Mouse (Mus musculus) embryonic facial prominence, embryonic 11.5 days (tissue): Measurements from ENCODE around the gene Il12rb1. TPM values are rescaled to one million over a fixed set of nuclear protein-coding genes. Genes with fewer than 3 reads are reported as not detected.
A peak's percentile ranks its signal among the peaks of the same experiment; 100 is the strongest.
"Not testable (repeated sequence)": the region's sequence is repeated elsewhere in the genome, so short reads cannot be mapped to it uniquely, and the experiment has no call there.

Experiments used
- ATAC-seq: fragments of 200-750 bp; cut with Nextera tagmentation; replicated peaks from 2 replicates; pipeline ENCODE4 v1.8.0; 2017; ENCODE audit warnings: low read depth; ENCODE audit not compliant: insufficient number of reproducible peaks, low FRiP score, low TSS enrichment
- DNase-seq: peaks from one replicate; pipeline ENCODE4 v3.0.0-alpha.2; 2015; ENCODE audit warnings: low spot score
- H3K27ac ChIP-seq: fragments of 300-500 bp; sonication (generic); replicated peaks from 2 replicates; pipeline ENCODE4 v1.5.1; 2014; ENCODE audit warnings: mild to moderate bottlenecking, low read depth, low read length, control low read depth
- H3K27me3 ChIP-seq: fragments of 300-500 bp; sonication (generic); 2 replicates; pipeline ENCODE4 v1.6.1; 2014; ENCODE audit warnings: mild to moderate bottlenecking, low read length, moderate library complexity, mixed read lengths; ENCODE audit not compliant: control insufficient read depth, insufficient read depth
- H3K36me3 ChIP-seq: fragments of 300-500 bp; sonication (generic); replicated peaks from 2 replicates; pipeline ENCODE4 v1.6.1; 2014; ENCODE audit warnings: low read depth, mild to moderate bottlenecking, low read length, moderate library complexity, mixed read lengths; ENCODE audit not compliant: control insufficient read depth, insufficient read depth
- H3K4me1 ChIP-seq: fragments of 300-500 bp; sonication (generic); 2 replicates; pipeline ENCODE4 v1.6.1; 2014; ENCODE audit warnings: low read length, mixed read lengths; ENCODE audit not compliant: control insufficient read depth, insufficient read depth
- H3K4me2 ChIP-seq: fragments of 300-500 bp; sonication (generic); 2 replicates; pipeline ENCODE4 v1.6.1; 2014; ENCODE audit warnings: low read depth, mild to moderate bottlenecking, control low read depth, low read length, moderate library complexity
- H3K4me3 ChIP-seq: fragments of 300-500 bp; sonication (generic); 2 replicates; pipeline ENCODE4 v1.5.1; 2014; ENCODE audit warnings: low read depth, low read length, control low read depth
- H3K9ac ChIP-seq: fragments of 300-500 bp; sonication (generic); replicated peaks from 2 replicates; pipeline ENCODE4 v1.6.1; 2014; ENCODE audit warnings: mild to moderate bottlenecking, control low read depth, low read length
- H3K9me3 ChIP-seq: fragments of 300-500 bp; sonication (generic); replicated peaks from 2 replicates; pipeline ENCODE4 v1.6.1; 2016; ENCODE audit warnings: mild to moderate bottlenecking, low read length, inconsistent platforms, mixed read lengths; ENCODE audit not compliant: control insufficient read depth
- WGBS: fragments of 180-500 bp; shearing (Covaris S2); extraction: QIAGEN DNeasy Blood & Tissue Kit; methylation state at CpG from one replicate; pipeline ENCODE4 v1.1.7; 2014; 5-methylcytosine and 5-hydroxymethylcytosine counted together
- polyA plus RNA-seq: library from polyadenylated mRNA; unstranded; fragments of >200 nt; fragmentation: Nextera tagmentation; extraction: Ambion mirVana; gene quantifications from 2 replicates; pipeline ENCODE4 v1.2.1, GENCODE M21; 2014

Il12rb1 gene
- polyA plus RNA-seq, 1 experiment from 2014 or later = 0.10 TPM

DNA sequence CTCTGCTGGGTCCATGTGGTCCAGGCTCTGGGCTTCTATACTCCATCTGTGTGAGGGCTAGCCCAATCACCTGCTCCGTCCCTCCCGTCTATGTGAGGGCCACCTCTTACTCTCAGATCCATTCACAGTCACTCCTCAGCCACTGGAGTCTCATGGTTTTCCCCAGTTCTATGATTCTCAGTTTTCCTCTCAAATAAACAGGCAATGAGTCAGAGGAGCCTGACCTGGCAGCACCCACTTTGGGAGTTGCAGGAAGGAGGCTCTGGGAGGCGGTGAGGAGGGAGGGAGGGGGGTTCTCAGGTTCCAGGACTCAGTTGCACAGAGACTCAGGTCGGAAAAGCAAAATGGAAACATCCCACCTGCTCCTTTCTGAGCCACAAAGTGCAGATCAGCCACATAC lies 4.6 kb downstream of the Il12rb1 start:
- DNase-seq (no peak), ATAC-seq (no peak)
- H3K27ac ChIP-seq = no peak overlapping the region
- no peaks in the 10 kb centered on the region; the same call in 1 of the 2 replicates for H3K4me1 ChIP-seq
- H3K9ac ChIP-seq = no peak overlapping the region
- H3K36me3 ChIP-seq = no peaks in the 10 kb centered on the region
- WGBS = 56% methylated on average over 4 of the region's 4 CpGs
- H3K27me3 ChIP-seq = peaks cover 12% of the 10 kb centered on the region
- H3K4me2 ChIP-seq = no peak overlapping the region
- no peaks in the 10 kb centered on the region for H3K9me3 ChIP-seq
- no peak overlapping the region for H3K4me3 ChIP-seq

GRCm38 (mm10) chr8:70816679-70817078 lies 8.4 kb downstream of the Il12rb1 start:
- Histone ChIP-seq H3K27ac (no peak overlapping the region), H3K4me1 (no peaks in the 10 kb centered on the region; the same call in 1 of the 2 replicates), H3K9me3 (no peaks in the 10 kb centered on the region), H3K4me3 (no peak overlapping the region), H3K27me3 (peaks cover 12% of the 10 kb centered on the region), H3K36me3 (no peaks in the 10 kb centered on the region), H3K9ac (no peak overlapping the region), H3K4me2 (peak overlapping the region; percentile 1)
- 7% methylated on average over 28 of the region's 30 CpGs for WGBS
- DNase-seq (no peak), ATAC-seq (no peak)

DNA sequence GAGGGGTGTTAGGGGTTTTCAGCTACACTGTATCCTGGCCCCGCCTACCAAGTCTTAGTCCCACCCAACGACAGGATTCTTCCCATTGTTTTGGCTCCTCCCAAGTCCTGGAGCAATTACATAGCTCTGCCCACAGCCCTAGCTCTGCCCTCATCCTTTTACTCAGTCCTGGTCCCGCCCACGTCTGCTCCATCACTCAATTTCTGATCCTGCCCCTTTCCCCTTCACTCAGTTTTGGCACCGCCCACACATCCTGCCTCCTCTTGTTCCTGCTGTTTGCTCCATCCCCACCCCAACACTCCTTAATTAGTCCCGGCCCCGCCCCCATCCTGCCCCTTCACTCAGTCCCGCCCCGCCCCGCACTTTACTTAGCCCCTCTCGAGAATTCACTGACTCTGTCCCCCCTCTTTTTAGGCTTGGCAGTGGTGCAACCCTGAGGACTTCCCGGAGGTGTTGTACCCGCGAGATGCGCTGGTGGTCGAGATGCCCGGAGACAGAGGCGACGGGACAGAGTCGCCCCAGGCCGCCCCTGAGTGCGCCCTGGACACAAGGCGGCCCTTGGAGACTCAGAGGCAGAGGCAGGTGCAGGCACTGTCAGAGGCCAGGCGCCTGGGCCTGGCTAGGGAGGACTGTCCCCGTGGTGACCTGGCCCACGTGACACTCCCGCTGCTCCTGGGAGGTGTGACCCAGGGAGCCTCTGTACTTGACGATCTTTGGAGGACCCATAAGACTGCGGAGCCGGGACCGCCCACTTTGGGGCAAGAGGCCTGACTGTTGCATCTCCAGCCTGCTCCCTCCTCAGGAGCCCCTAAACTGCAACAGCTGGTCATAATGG lies 12.1 kb downstream of the Il12rb1 start:
- H3K27ac ChIP-seq = no peak overlapping the region
- H3K9ac ChIP-seq = no peak overlapping the region
- peak; percentile 78 for DNase-seq
- H3K4me3 ChIP-seq = no peak overlapping the region
- WGBS = 2% methylated on average over 31 of the region's 31 CpGs
- peaks cover 12% of the 10 kb centered on the region for H3K27me3 ChIP-seq
- no peaks in the 10 kb centered on the region for H3K9me3 ChIP-seq
- peak; percentile 67 for ATAC-seq
- H3K36me3 ChIP-seq = no peaks in the 10 kb centered on the region
- H3K4me2 ChIP-seq = peak overlapping the region; percentile 15; the same call in 1 of the 2 replicates
- no peaks in the 10 kb centered on the region; the same call in 1 of the 2 replicates for H3K4me1 ChIP-seq

GRCm38 (mm10) chr8:70821399-70821962 lies 13.2 kb downstream of the Il12rb1 start:
- Histone ChIP-seq H3K9ac (no peak overlapping the region; the same call in 1 of the 2 replicates), H3K27ac (no peak overlapping the region), H3K4me3 (no peak overlapping the region), H3K4me2 (no peak overlapping the region), H3K27me3 (peaks cover 9% of the 10 kb centered on the region), H3K4me1 (no peaks in the 10 kb centered on the region; the same call in 1 of the 2 replicates), H3K9me3 (no peaks in the 10 kb centered on the region), H3K36me3 (no peaks in the 10 kb centered on the region)
- ATAC-seq (no peak; the same call in 1 of the 2 replicates), DNase-seq (peak; percentile 91)
- 15% methylated on average over 29 of the region's 30 CpGs for WGBS

GRCm38 (mm10) chr8:70821992-70822391 lies 13.7 kb downstream of the Il12rb1 start:
- H3K27me3 ChIP-seq = peaks cover 4% of the 10 kb centered on the region
- no peak overlapping the region for H3K4me2 ChIP-seq
- H3K36me3 ChIP-seq = no peaks in the 10 kb centered on the region
- H3K4me1 ChIP-seq = no peaks in the 10 kb centered on the region
- H3K9ac ChIP-seq = no peak overlapping the region; the same call in 1 of the 2 replicates
- DNase-seq (no peak), ATAC-seq (no peak)
- WGBS = 43% methylated on average over 11 of the region's 11 CpGs
- H3K9me3 ChIP-seq = no peaks in the 10 kb centered on the region
- H3K27ac ChIP-seq = no peak overlapping the region
- H3K4me3 ChIP-seq = no peak overlapping the region

- not testable (repeated sequence) for ATAC-seq
Observed at GRCm38 (mm10) chr8:70822594-70822993, 14.3 kb downstream of the Il12rb1 start.

DNA sequence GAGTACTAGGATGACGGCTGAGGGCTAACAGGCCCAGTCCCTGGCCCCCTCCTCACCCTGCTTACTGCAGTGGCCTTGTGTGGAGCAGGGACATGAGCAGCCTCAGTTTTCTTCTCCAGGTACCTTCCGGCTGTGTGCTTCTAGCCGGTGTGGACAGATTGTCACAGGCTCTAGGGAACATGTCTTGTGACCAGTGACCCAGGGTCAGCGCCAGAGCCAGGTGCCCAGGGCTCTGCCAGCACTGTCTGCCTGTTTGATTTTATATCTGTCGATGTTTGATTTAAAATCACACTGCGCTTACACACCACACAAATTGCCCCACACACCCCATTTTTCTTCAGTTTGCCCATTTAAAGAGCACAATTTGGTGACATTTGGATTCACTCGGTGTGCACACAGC lies 15.6 kb downstream of the Il12rb1 start:
- WGBS = 82% methylated on average over 7 of the region's 7 CpGs

More at GRCm38 (mm10) chr8:70822594-70822993, 14.3 kb downstream of the Il12rb1 start:
- H3K27ac ChIP-seq, H3K4me2 ChIP-seq, H3K4me3 ChIP-seq, H3K4me1 ChIP-seq, H3K27me3 ChIP-seq, H3K9ac ChIP-seq, H3K9me3 ChIP-seq, DNase-seq, H3K36me3 ChIP-seq: not testable (repeated sequence)
- 91% methylated on average over 3 of the region's 3 CpGs for WGBS

DNA sequence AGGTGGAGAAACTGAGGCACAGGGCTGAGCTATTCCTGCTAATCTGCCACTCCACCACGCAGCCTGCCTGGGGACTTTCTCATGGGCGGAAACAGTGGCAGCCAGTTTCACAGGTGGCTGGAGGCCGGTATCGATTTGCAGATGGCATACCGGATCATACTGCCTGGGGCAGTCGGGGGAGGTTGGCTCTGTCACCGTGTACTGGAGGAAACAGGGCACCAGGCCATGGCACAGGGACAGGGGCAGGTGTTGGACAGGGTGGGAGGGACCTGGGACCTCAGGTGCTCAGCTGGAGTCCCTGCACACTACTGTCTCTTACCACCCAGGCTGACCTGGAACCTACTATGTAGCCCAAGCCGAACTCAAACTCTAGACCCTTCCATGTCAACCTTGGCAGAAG lies 17.6 kb downstream of the Il12rb1 start:
- DNase-seq (no peak), ATAC-seq (no peak)
- 79% methylated on average over 8 of the region's 8 CpGs for WGBS
- no peak overlapping the region for H3K4me3 ChIP-seq
- H3K27me3 ChIP-seq = no peaks in the 10 kb centered on the region; the same call in 1 of the 2 replicates
- H3K4me1 ChIP-seq = no peaks in the 10 kb centered on the region
- no peak overlapping the region for H3K4me2 ChIP-seq
- H3K9ac ChIP-seq = no peak overlapping the region
- no peak overlapping the region for H3K27ac ChIP-seq
- H3K9me3 ChIP-seq = no peaks in the 10 kb centered on the region
- no peaks in the 10 kb centered on the region for H3K36me3 ChIP-seq

More for the DNA sequence above, 15.6 kb downstream of the Il12rb1 start:
- Histone ChIP-seq H3K4me3 (no peak overlapping the region), H3K27me3 (no peaks in the 10 kb centered on the region; the same call in 1 of the 2 replicates), H3K27ac (no peak overlapping the region), H3K4me1 (no peaks in the 10 kb centered on the region), H3K9ac (no peak overlapping the region), H3K36me3 (no peaks in the 10 kb centered on the region), H3K9me3 (no peaks in the 10 kb centered on the region), H3K4me2 (no peak overlapping the region)
- DNase-seq = no peak
- ATAC-seq = no peak
